ENCODE assay signal across 8 mouse cellular contexts in the genomic region with DNA sequence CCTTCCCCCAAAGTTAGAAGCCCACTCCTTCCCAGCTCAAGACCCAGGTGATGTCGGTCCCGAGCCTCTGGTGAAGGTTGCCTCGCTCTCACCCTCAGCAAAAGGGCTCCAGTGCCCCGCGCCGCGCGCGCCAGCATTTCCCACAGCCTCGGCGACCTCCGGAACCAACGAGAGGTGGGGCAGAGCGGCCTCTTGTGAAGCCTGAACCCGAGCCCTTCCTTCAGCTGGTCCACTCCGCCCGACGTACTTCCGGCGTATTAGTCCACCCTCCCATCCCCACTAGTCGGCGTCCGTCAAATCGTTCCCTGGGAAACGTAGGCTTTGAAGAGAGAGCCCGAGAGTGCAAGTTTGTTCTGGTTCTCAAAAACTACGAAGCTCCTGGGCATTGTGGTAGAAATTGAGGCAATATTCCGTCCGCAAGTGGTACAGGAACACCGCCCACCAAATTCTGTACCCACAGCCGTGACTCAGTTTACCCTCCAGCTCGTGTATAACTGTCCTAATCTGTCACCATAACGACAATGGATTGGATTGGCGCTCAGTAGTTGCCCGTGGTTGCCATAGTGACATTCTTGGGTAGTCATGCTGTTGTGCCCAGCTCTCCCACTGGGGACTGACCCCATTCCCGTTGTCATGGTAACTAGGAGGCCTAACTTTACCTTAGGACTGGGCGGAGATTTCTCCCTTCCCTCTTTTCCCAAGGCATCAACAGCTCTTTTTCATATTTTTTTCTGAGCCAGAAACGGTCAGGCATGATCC. TPM values are rescaled to one million over a fixed set of nuclear protein-coding genes. Genes with fewer than 3 reads are reported as not detected.
DNase-seq lines count a peak whose midpoint lies in the region; ATAC-seq lines count a peak whose summit lies in the region.

TSS of gene Stoml2 (minus strand) at position 474 of the 759 bp plus-strand sequence.

- H3K36me3 ChIP-seq in intestine, embryonic 14.5 days (ENCODE audit: control insufficient read depth, insufficient read depth, low read length): peaks cover 63% of the 10 kb centered on the region

- H3K27me3 ChIP-seq in intestine, embryonic 14.5 days (replicated peaks; ENCODE audit: control insufficient read depth, insufficient read depth, low read length): no peaks in the 10 kb centered on the region

- peak within 1 kb of the TSS; percentile 70 for H3K4me2 ChIP-seq in intestine, embryonic 14.5 days (ENCODE audit: low read length)

- WGBS in intestine, embryonic 14.5 days: 1% methylated on average over 38 of the region's 38 CpGs

- intact Hi-C loops in left cerebral cortex, postnatal 14 days (cut with DNase I): no loop called here

- H3K27ac ChIP-seq in intestine, embryonic 14.5 days (ENCODE audit: low read depth): peak within 1 kb of the TSS; percentile 83

- peak within 1 kb of the TSS; percentile 90 for H3K9ac ChIP-seq in intestine, embryonic 14.5 days (ENCODE audit: low read length)

- DNase-seq in adrenal gland, adult (ENCODE audit: inconsistent age in 2 of 2, low spot score in 1 of 2): peak; percentile 94 to 97
- peak; percentile 97 for DNase-seq in embryo, embryonic 10.5 days (ENCODE audit: low spot score)
- DNase-seq in gastrocnemius, postnatal 25 days: peak; percentile 88
- peak; percentile 91 for DNase-seq in intestine, embryonic 14.5 days (ENCODE audit: low spot score)
- peak; percentile 94 to 95 for DNase-seq in left cerebral cortex, postnatal 14 days (ENCODE audit: low spot score in 2 of 2)
- peak; percentile 94 for DNase-seq in mesoderm, embryonic 11.5 days (ENCODE audit: low read depth, low spot score)
- DNase-seq in right cerebral cortex, postnatal 36 days (ENCODE audit: low spot score in 2 of 2): peak; percentile 90 to 94
- peak; percentile 92 for DNase-seq in yolk sac, embryonic 10.5 days (ENCODE audit: low spot score)

- H3K4me3 ChIP-seq in intestine, embryonic 14.5 days (ENCODE audit: low read depth, low read length): peak within 1 kb of the TSS; percentile 87

- peaks cover 9% of the 10 kb centered on the region; the same call in 1 of the 2 replicates for H3K4me1 ChIP-seq in intestine, embryonic 14.5 days (replicated peaks; ENCODE audit: control insufficient read depth, insufficient read depth, low read length)

- H3K9me3 ChIP-seq in intestine, embryonic 14.5 days (ENCODE audit: control insufficient read depth, low read length): no peaks in the 10 kb centered on the region

- ATAC-seq in intestine, embryonic 14.5 days (replicated peaks; ENCODE audit: low FRiP score, low TSS enrichment, low read depth): peak; percentile 95

RNA-seq across cellular contexts. Expression of gene Stoml2, which starts in this region (rescaled TPM):
- 10 to 100 TPM; 88.2 to 98.5 TPM for total RNA-seq in gastrocnemius, postnatal 25 days (2021)
- 332 and 361 TPM in 2 replicates for polyA plus RNA-seq in intestine, embryonic 14.5 days (2014; fragmentation: Nextera tagmentation; extraction: Ambion mirVana)
- total RNA-seq in left cerebral cortex, postnatal 14 days (2021): 100 to 1,000 TPM; 107 to 108 TPM

Comparison
In these comparisons a context has a peak if more than half of its experiments do, and no peak if none do; other contexts are left out.
1. Peak in every context shown above with its lines: DNase-seq, ATAC-seq, H3K4me3 ChIP-seq and H3K27ac ChIP-seq.